Mouse (Mus musculus): Measurements from ENCODE around the gene Cops9.

Gene Cops9

GRCm38 (mm10) chr1:92647026-92647425 is 5.2 kb upstream of the Cops9 start:
- no peak for DNase-seq (ENCODE audit: low spot score in 2 of 2)

- DNase-seq (ENCODE audit: low spot score in 2 of 2), result no peak
Observed at GRCm38 (mm10) chr1:92646601-92647000, 4.8 kb upstream of the Cops9 start.

- no peak for DNase-seq (ENCODE audit: low spot score in 2 of 2)
Observed at GRCm38 (mm10) chr1:92646111-92646510, 4.3 kb upstream of the Cops9 start.

- DNase-seq (ENCODE audit: low spot score in 2 of 2), result no peak
Observed at GRCm38 (mm10) chr1:92644916-92645315, 3.1 kb upstream of the Cops9 start.

GRCm38 (mm10) chr1:92643691-92644090 is 1.9 kb upstream of the Cops9 start:
- DNase-seq (ENCODE audit: low spot score in 2 of 2), result no peak

- no peak for DNase-seq (ENCODE audit: low spot score in 2 of 2)
Observed at GRCm38 (mm10) chr1:92640393-92640792, 1.4 kb downstream of the Cops9 start.

- no peak for DNase-seq (ENCODE audit: low spot score in 2 of 2)
Observed at GRCm38 (mm10) chr1:92638736-92639135, 3.0 kb downstream of the Cops9 start.

- no peak for DNase-seq (ENCODE audit: low spot score in 2 of 2)
Observed at GRCm38 (mm10) chr1:92638181-92638580, 3.6 kb downstream of the Cops9 start.

GRCm38 (mm10) chr1:92637501-92638172 is 4.1 kb downstream of the Cops9 start:
- DNase-seq (ENCODE audit: low spot score in 2 of 2), result no peak

GRCm38 (mm10) chr1:92636676-92637075 is 5.1 kb downstream of the Cops9 start:
- DNase-seq (ENCODE audit: low spot score in 2 of 2), result no peak

- no peak for DNase-seq (ENCODE audit: low spot score in 2 of 2)
Observed at GRCm38 (mm10) chr1:92636015-92636414, 5.8 kb downstream of the Cops9 start.

- no peak for DNase-seq (ENCODE audit: low spot score in 2 of 2)
Observed at GRCm38 (mm10) chr1:92634976-92635599, 6.7 kb downstream of the Cops9 start.

- DNase-seq (ENCODE audit: low spot score in 2 of 2), result no peak
Observed at GRCm38 (mm10) chr1:92634569-92634968, 7.2 kb downstream of the Cops9 start.

GRCm38 (mm10) chr1:92633726-92634125 is 8.1 kb downstream of the Cops9 start:
- no peak for DNase-seq (ENCODE audit: low spot score in 2 of 2)

- no peak for DNase-seq (ENCODE audit: low spot score in 2 of 2)
Observed at GRCm38 (mm10) chr1:92632948-92633347, 8.8 kb downstream of the Cops9 start.

- DNase-seq (ENCODE audit: low spot score in 2 of 2), result no peak
Observed at GRCm38 (mm10) chr1:92632196-92632595, 9.6 kb downstream of the Cops9 start.

- DNase-seq (ENCODE audit: low spot score in 2 of 2), result no peak
Observed at GRCm38 (mm10) chr1:92628227-92628626, 13.6 kb downstream of the Cops9 start.

GRCm38 (mm10) chr1:92618360-92618759 is 23.4 kb downstream of the Cops9 start:
- no peak for DNase-seq (ENCODE audit: low spot score in 2 of 2)

GRCm38 (mm10) chr1:92617488-92617887 is 24.3 kb downstream of the Cops9 start, which contains the start of gene Olfr12:
Gene Olfr12, plus strand, starts transcription at chr1:92617788.
- DNase-seq (ENCODE audit: low spot score in 2 of 2), result no peak

- peak in 1 of 2 experiments; percentile 14 for DNase-seq (ENCODE audit: low spot score in 2 of 2)
Observed at GRCm38 (mm10) chr1:92616046-92616445, 25.7 kb downstream of the Cops9 start.

GRCm38 (mm10) chr1:92614516-92614915 is 27.3 kb downstream of the Cops9 start:
- no peak for DNase-seq (ENCODE audit: low spot score in 2 of 2)

GRCm38 (mm10) chr1:92613175-92613574 is 28.6 kb downstream of the Cops9 start:
- no peak for DNase-seq (ENCODE audit: low spot score in 2 of 2)

GRCm38 (mm10) chr1:92611008-92611407 is 30.8 kb downstream of the Cops9 start:
- DNase-seq (ENCODE audit: low spot score in 2 of 2), result peak; percentile 13 to 36

All from urinary bladder, postnatal 36 days (tissue).